Mouse (Mus musculus) heart, adult 2 months (tissue): ENCODE data around the gene Plxnc1.

Experiments
- EP300 ChIP-seq: fragments of 200-500 bp; IDR thresholded peaks from 2 replicates; pipeline ENCODE4 v1.6.1; 2011; ENCODE audit warnings: low read depth, low read length, control low read depth; ENCODE audit not compliant: insufficient read depth
- POLR2A ChIP-seq: fragments of 200-500 bp; IDR thresholded peaks from 2 replicates; pipeline ENCODE4 v1.6.1; 2011; ENCODE audit warnings: mild to moderate bottlenecking, low read depth, low read length, control low read depth; ENCODE audit not compliant: insufficient read depth

- TF ChIP-seq EP300, result no peak
- no peak for TF ChIP-seq POLR2A
Observed at GRCm38 (mm10) chr10:94912551-94912950, 32.1 kb downstream of the Plxnc1 start.
